Mouse (Mus musculus): Measurements from ENCODE around the gene Vmn1r74. TPM values are rescaled to one million over a fixed set of nuclear protein-coding genes. Genes with fewer than 3 reads are reported as not detected.

The Vmn1r74 gene
- polyA plus RNA-seq (2012; rRNA removed): not detected in 2 replicates

GRCm38 (mm10) chr7:11833680-11834079, at the start of gene Vmn1r74:
Gene Vmn1r74 (plus strand): TSS chr7:11833980.

GRCm38 (mm10) chr7:11874330-11874729, 40.5 kb downstream of the Vmn1r74 start, which contains the start of gene Vmn1r75:
Gene Vmn1r75 (plus strand): TSS chr7:11874630.

Other genes with a start within 250 kb of the Vmn1r74 start
- not detected in 2 replicates for gene Zscan4-ps3, start 224.7 kb upstream of the Vmn1r74 start, polyA plus RNA-seq (2012; rRNA removed)
- gene Vmn1r72, start 153.8 kb upstream of the Vmn1r74 start, polyA plus RNA-seq (2012; rRNA removed): not detected in 2 replicates
- not detected in 2 replicates for gene Vmn1r73, start 103.7 kb upstream of the Vmn1r74 start, polyA plus RNA-seq (2012; rRNA removed)
- not detected in 2 replicates for gene Vmn1r75, start 40.6 kb downstream of the Vmn1r74 start, polyA plus RNA-seq (2012; rRNA removed)
- not detected in 2 replicates for gene Vmn1r76, start 104.2 kb downstream of the Vmn1r74 start, polyA plus RNA-seq (2012; rRNA removed)
- not detected in 2 replicates for gene Vmn1r77, start 202.8 kb downstream of the Vmn1r74 start, polyA plus RNA-seq (2012; rRNA removed)